Mouse (Mus musculus): Measurements from ENCODE around the gene Olfr27. TPM values are rescaled to one million over a fixed set of nuclear protein-coding genes. Genes with fewer than 3 reads are reported as not detected.

Olfr27 gene
- polyA plus RNA-seq (2016; fragmentation: Nextera tagmentation; extraction: Ambion mirVana), result not detected in 2 replicates

DNA sequence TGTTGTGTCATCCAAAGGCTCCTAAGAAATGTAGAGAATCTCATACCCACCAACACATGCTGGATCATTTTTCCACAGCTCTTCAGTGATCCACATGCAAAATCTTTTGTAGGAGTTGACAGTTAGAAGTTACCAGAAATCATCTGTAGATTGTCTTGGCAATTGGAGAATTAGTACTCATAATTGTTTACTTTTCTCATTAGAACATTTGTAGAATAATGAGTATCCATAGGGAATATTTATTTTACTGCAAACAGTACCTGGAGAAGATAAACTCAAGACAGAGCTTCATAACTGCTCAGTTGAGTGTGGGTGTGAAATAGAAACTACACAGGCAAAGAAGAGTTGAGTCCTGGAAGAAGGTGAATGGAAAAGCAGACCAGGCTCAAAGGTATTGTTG lies at the start of gene Olfr27:
Gene Olfr27, plus strand, starts transcription at position 301 of the 400 bp plus-strand sequence.
- H3K36me3 ChIP-seq, result no peaks in the 10 kb centered on the region
- H3K4me3 ChIP-seq, result no peak within 1 kb of the TSS
- no peak within 1 kb of the TSS for H3K4me2 ChIP-seq (replicated peaks)
- no peaks in the 10 kb centered on the region for H3K9me3 ChIP-seq
- no peak within 1 kb of the TSS for H3K9ac ChIP-seq
- no peak for ATAC-seq (ENCODE audit: insufficient number of reproducible peaks, insufficient read depth, low FRiP score, low TSS enrichment)
- H3K27me3 ChIP-seq, result no peaks in the 10 kb centered on the region
- no peaks in the 10 kb centered on the region for H3K4me1 ChIP-seq
- H3K27ac ChIP-seq, result no peak within 1 kb of the TSS

DNA sequence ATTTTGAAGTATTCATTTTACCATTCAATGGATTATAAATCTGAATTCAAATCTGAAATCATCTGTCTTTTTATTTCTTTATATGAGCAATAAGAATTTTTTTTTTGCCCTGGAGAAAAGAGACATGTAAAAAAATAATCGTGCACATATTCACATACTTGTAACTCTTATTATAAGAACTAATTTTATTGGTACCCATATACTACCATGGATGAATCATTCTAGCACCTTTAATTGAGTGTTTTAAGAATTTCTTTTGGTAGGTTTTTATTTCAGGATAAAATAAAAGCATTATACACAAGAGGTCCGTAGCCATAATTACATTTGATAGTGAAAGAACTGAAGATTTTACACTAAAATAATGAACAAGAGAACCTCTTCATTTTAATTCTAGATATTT lies 49.1 kb upstream of the Olfr27 start, which contains the start of gene Olfr938:
Gene Olfr938, minus strand, starts transcription at position 101 of the 400 bp plus-strand sequence.
- H3K36me3 ChIP-seq, result no peaks in the 10 kb centered on the region
- whole genome bisulfite sequencing, result 89% methylated on average over 2 of the region's 2 CpGs
- H3K27me3 ChIP-seq, result no peaks in the 10 kb centered on the region
- H3K9ac ChIP-seq, result no peak within 1 kb of the TSS
- H3K9me3 ChIP-seq, result no peaks in the 10 kb centered on the region
- H3K4me3 ChIP-seq, result no peak within 1 kb of the TSS
- H3K4me1 ChIP-seq, result no peaks in the 10 kb centered on the region
- ATAC-seq (ENCODE audit: insufficient number of reproducible peaks, insufficient read depth, low FRiP score, low TSS enrichment), result no peak
- H3K4me2 ChIP-seq (replicated peaks), result no peak within 1 kb of the TSS
- H3K27ac ChIP-seq, result no peak within 1 kb of the TSS

DNA sequence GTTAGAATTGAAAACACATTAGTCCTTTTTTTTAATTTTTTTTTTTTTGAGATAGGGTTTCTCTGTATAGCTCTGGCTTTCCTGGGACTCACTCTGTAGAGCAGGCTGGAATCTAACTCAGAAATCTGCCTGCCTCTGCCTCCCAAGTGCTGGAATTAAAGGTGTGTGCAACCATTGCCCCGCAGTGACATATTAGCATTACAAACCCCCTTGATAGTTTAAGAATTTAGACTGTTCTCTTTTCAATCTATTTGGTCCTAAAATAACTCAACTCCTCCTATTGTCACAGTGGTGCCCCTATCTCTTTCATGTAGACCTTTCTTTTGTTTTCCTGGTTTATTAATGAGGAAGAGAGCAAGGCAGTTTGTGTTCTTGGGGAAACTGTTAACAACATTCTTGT lies 605 bp upstream of the Olfr27 start:
- H3K4me2 ChIP-seq (replicated peaks), result no peak overlapping the region
- 77% methylated on average over 1 of the region's 1 CpGs for WGBS
- H3K27me3 ChIP-seq, result no peaks in the 10 kb centered on the region
- H3K9me3 ChIP-seq, result no peaks in the 10 kb centered on the region
- no peaks in the 10 kb centered on the region for H3K4me1 ChIP-seq
- no peak for ATAC-seq (ENCODE audit: insufficient number of reproducible peaks, insufficient read depth, low FRiP score, low TSS enrichment)
- no peak overlapping the region for H3K27ac ChIP-seq
- H3K9ac ChIP-seq, result no peak overlapping the region
- no peak overlapping the region for H3K4me3 ChIP-seq
- H3K36me3 ChIP-seq, result no peaks in the 10 kb centered on the region

DNA sequence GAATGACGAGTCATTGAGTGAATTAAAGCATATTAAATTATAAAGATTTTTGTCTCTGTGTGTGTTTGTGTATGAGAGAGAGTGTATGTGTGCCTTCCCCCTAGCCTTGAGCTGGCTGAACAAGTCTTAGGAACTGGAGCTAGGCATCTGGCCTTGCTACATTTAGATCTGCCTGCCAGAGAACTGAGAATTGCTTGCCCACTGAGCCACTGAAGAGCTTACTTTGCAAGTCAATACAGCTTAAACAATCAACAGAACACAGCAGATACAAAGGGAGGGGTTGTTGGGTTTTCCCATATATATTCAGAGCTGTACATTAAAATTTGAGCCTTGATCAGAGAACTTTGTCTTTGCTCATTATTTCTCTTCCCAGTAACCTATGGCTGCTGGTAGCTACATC lies 24.5 kb downstream of the Olfr27 start:
- 51% methylated on average over 1 of the region's 1 CpGs for WGBS
- H3K9ac ChIP-seq, result no peak overlapping the region
- ATAC-seq (ENCODE audit: insufficient number of reproducible peaks, insufficient read depth, low FRiP score, low TSS enrichment), result no peak
- no peaks in the 10 kb centered on the region for H3K27me3 ChIP-seq
- H3K36me3 ChIP-seq, result no peaks in the 10 kb centered on the region
- no peak overlapping the region for H3K27ac ChIP-seq
- H3K4me3 ChIP-seq, result no peak overlapping the region
- H3K4me2 ChIP-seq (replicated peaks), result no peak overlapping the region
- H3K4me1 ChIP-seq, result no peaks in the 10 kb centered on the region
- no peaks in the 10 kb centered on the region for H3K9me3 ChIP-seq

DNA sequence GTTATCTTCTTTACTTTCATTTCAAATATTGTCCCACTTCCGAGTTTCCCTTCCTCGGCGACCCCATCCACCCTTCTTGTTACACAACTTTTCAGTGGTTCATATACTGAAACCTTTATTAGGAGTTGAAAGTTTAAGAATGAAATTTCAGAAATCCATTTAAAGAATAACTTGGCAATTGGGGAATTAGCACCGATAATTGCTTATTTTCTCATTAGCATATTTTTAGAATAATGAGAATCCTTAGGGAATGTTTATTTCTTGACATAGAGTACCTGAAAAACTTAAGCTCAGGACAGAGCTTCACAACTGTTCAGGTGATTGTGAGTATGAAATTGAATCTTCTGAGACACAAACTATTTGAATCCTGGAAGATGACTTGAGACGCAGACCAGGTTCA lies 38.1 kb downstream of the Olfr27 start, which contains the start of gene Olfr943:
Gene Olfr943, plus strand, starts transcription at position 301 of the 400 bp plus-strand sequence.
- Histone ChIP-seq H3K27ac (no peak within 1 kb of the TSS), H3K9ac (no peak within 1 kb of the TSS), H3K4me1 (no peaks in the 10 kb centered on the region), H3K9me3 (no peaks in the 10 kb centered on the region), H3K4me2 (replicated peaks) (no peak within 1 kb of the TSS), H3K27me3 (no peaks in the 10 kb centered on the region), H3K4me3 (no peak within 1 kb of the TSS), H3K36me3 (no peaks in the 10 kb centered on the region)
- WGBS, result 93% methylated on average over 5 of the region's 5 CpGs
- ATAC-seq (ENCODE audit: insufficient number of reproducible peaks, insufficient read depth, low FRiP score, low TSS enrichment), result no peak

Other genes with a start within 250 kb of the Olfr27 start
- not detected in 2 replicates for gene Olfr930, start 198.3 kb upstream of the Olfr27 start, polyA plus RNA-seq (2016; fragmentation: Nextera tagmentation; extraction: Ambion mirVana)
- not detected in 2 replicates for gene Olfr933, start 155.8 kb upstream of the Olfr27 start, polyA plus RNA-seq (2016; fragmentation: Nextera tagmentation; extraction: Ambion mirVana)
- not detected in 2 replicates for gene Olfr934, start 139.8 kb upstream of the Olfr27 start, polyA plus RNA-seq (2016; fragmentation: Nextera tagmentation; extraction: Ambion mirVana)
- not detected in 2 replicates for gene Olfr935, start 128.4 kb upstream of the Olfr27 start, polyA plus RNA-seq (2016; fragmentation: Nextera tagmentation; extraction: Ambion mirVana)
- not detected in 2 replicates for gene Olfr146, start 104.8 kb upstream of the Olfr27 start, polyA plus RNA-seq (2016; fragmentation: Nextera tagmentation; extraction: Ambion mirVana)
- gene Olfr937, start 63.2 kb upstream of the Olfr27 start, polyA plus RNA-seq (2016; fragmentation: Nextera tagmentation; extraction: Ambion mirVana), result not detected in 2 replicates
- gene Olfr938, start 49.2 kb upstream of the Olfr27 start, polyA plus RNA-seq (2016; fragmentation: Nextera tagmentation; extraction: Ambion mirVana), result not detected in 2 replicates
- not detected in 2 replicates for gene Olfr943, start 38.2 kb downstream of the Olfr27 start, polyA plus RNA-seq (2016; fragmentation: Nextera tagmentation; extraction: Ambion mirVana)
- not detected in 2 replicates for gene Olfr944, start 73.8 kb downstream of the Olfr27 start, polyA plus RNA-seq (2016; fragmentation: Nextera tagmentation; extraction: Ambion mirVana)
- not detected in 2 replicates for gene Olfr1537, start 121.9 kb downstream of the Olfr27 start, polyA plus RNA-seq (2016; fragmentation: Nextera tagmentation; extraction: Ambion mirVana)
- gene Olfr945, start 148.7 kb downstream of the Olfr27 start, polyA plus RNA-seq (2016; fragmentation: Nextera tagmentation; extraction: Ambion mirVana), result not detected in 2 replicates
- gene Olfr948, start 197.9 kb downstream of the Olfr27 start, polyA plus RNA-seq (2016; fragmentation: Nextera tagmentation; extraction: Ambion mirVana), result not detected in 2 replicates